Mouse (Mus musculus): ENCODE data around the gene Tuba1c. TPM values are rescaled to one million over a fixed set of nuclear protein-coding genes. Genes with fewer than 3 reads are reported as not detected.

Gene Tuba1c
- total and polyA plus RNA-seq, 2 experiments from 2014 or later: 16.4 to 24.9 TPM

- H3K9ac ChIP-seq: no peak overlapping the region
- no peak for TF ChIP-seq CTCF (IDR thresholded peaks at IDR 0.05; ENCODE audit: low read depth)
- ATAC-seq (no peak), DNase-seq (no peak)
- WGBS: 84% methylated on average over 3 of the region's 3 CpGs
- no peaks in the 10 kb centered on the region for H3K36me3 ChIP-seq (ENCODE audit: insufficient read depth)
- no peak overlapping the region for H3K4me3 ChIP-seq (ENCODE audit: low read depth, low read length)
- no peak overlapping the region for H3K27ac ChIP-seq (ENCODE audit: low read depth, low read length)
- H3K27me3 ChIP-seq (ENCODE audit: insufficient read depth, low read length): no peaks in the 10 kb centered on the region
- H3K4me2 ChIP-seq (ENCODE audit: low read depth): no peak overlapping the region
- no peaks in the 10 kb centered on the region for H3K9me3 ChIP-seq (ENCODE audit: low read length)
- H3K4me1 ChIP-seq (ENCODE audit: insufficient read depth): no peaks in the 10 kb centered on the region
These were observed 17.7 kb upstream of the Tuba1c start for GRCm38 (mm10) chr15:99011946-99012345.

- H3K9ac ChIP-seq: no peak overlapping the region
- H3K4me3 ChIP-seq (ENCODE audit: low read depth, low read length): no peak overlapping the region
- no peak overlapping the region for H3K27ac ChIP-seq (ENCODE audit: low read depth, low read length)
- DNase-seq: no peak
- no peaks in the 10 kb centered on the region; the same call in 1 of the 2 replicates for H3K4me1 ChIP-seq (ENCODE audit: insufficient read depth)
- no peak overlapping the region for H3K4me2 ChIP-seq (ENCODE audit: low read depth)
- TF ChIP-seq CTCF (IDR thresholded peaks at IDR 0.05; ENCODE audit: low read depth): no peak
- H3K36me3 ChIP-seq (ENCODE audit: insufficient read depth): no peaks in the 10 kb centered on the region
- no peaks in the 10 kb centered on the region for H3K27me3 ChIP-seq (ENCODE audit: insufficient read depth, low read length)
- 67% methylated on average over 9 of the region's 9 CpGs for WGBS
- H3K9me3 ChIP-seq (ENCODE audit: low read length): no peaks in the 10 kb centered on the region
- ATAC-seq: no peak
These were observed 15.1 kb upstream of the Tuba1c start for GRCm38 (mm10) chr15:99014496-99015030.

DNA sequence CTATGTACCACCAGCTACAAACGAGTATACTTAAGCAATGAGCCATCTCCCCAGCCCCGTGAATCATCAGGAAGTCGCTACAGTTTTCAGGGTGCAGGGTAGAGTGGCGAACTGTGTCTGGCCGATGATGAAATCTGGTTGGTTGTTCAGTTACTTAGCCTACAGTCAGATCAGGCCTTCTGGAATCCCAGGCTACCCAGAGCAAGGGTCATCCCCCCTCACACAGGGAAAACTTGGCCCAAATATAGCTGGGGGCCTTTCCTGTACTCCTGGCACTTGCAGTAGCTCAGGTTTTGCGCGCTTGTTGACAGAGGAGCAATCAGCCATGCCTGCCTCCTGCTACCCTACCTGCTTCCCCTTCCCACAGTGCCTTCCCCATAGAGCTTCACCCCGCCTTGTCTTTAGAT, 12.3 kb upstream of the Tuba1c start:
- TF ChIP-seq CTCF (IDR thresholded peaks at IDR 0.05; ENCODE audit: low read depth): no peak
- no peak overlapping the region for H3K4me3 ChIP-seq (ENCODE audit: low read depth, low read length)
- H3K9me3 ChIP-seq (ENCODE audit: low read length): no peaks in the 10 kb centered on the region
- H3K9ac ChIP-seq: no peak overlapping the region
- WGBS: 86% methylated on average over 8 of the region's 8 CpGs
- no peaks in the 10 kb centered on the region for H3K27me3 ChIP-seq (ENCODE audit: insufficient read depth, low read length)
- H3K4me2 ChIP-seq (ENCODE audit: low read depth): no peak overlapping the region
- no peak for DNase-seq
- no peaks in the 10 kb centered on the region for H3K36me3 ChIP-seq (ENCODE audit: insufficient read depth)
- no peak for ATAC-seq
- no peaks in the 10 kb centered on the region; the same call in 1 of the 2 replicates for H3K4me1 ChIP-seq (ENCODE audit: insufficient read depth)
- no peak overlapping the region for H3K27ac ChIP-seq (ENCODE audit: low read depth, low read length)

DNA sequence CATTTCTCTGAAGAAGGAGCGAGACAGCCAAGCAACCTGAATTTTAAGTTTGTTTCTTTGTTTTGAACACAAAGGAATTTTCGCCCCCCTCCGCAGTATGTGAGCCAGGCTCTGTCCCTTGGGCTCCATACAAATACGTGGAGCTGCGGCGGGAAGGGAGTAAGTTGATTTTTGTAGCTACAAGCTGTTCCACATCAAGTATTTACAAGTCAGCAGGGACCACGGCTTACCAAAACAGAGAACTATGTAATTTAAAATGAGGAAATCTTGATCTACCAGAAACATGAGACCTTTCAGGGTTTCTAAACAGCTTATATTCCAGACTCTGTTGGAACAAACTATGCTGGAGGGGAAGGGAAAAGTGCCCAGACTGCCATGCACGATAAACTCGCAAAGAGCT, 11.7 kb upstream of the Tuba1c start:
- WGBS: 27% methylated on average over 9 of the region's 9 CpGs
- H3K4me1 ChIP-seq (ENCODE audit: insufficient read depth): no peaks in the 10 kb centered on the region; the same call in 1 of the 2 replicates
- no peaks in the 10 kb centered on the region for H3K27me3 ChIP-seq (ENCODE audit: insufficient read depth, low read length)
- no peak for TF ChIP-seq CTCF (IDR thresholded peaks at IDR 0.05; ENCODE audit: low read depth)
- no peaks in the 10 kb centered on the region for H3K36me3 ChIP-seq (ENCODE audit: insufficient read depth)
- no peak overlapping the region for H3K9ac ChIP-seq
- H3K4me2 ChIP-seq (ENCODE audit: low read depth): no peak overlapping the region
- ATAC-seq (no peak), DNase-seq (no peak)
- no peak overlapping the region; the same call in 1 of the 2 replicates for H3K27ac ChIP-seq (ENCODE audit: low read depth, low read length)
- no peak overlapping the region for H3K4me3 ChIP-seq (ENCODE audit: low read depth, low read length)
- H3K9me3 ChIP-seq (ENCODE audit: low read length): no peaks in the 10 kb centered on the region

- H3K27ac ChIP-seq (ENCODE audit: low read depth, low read length): no peak overlapping the region
- no peaks in the 10 kb centered on the region for H3K9me3 ChIP-seq (ENCODE audit: low read length)
- DNase-seq (no peak), ATAC-seq (no peak)
- no peak overlapping the region for H3K4me2 ChIP-seq (ENCODE audit: low read depth)
- WGBS: 87% methylated on average over 4 of the region's 4 CpGs
- H3K36me3 ChIP-seq (ENCODE audit: insufficient read depth): no peaks in the 10 kb centered on the region
- H3K27me3 ChIP-seq (ENCODE audit: insufficient read depth, low read length): no peaks in the 10 kb centered on the region
- H3K9ac ChIP-seq: no peak overlapping the region
- H3K4me1 ChIP-seq (ENCODE audit: insufficient read depth): no peaks in the 10 kb centered on the region; the same call in 1 of the 2 replicates
- TF ChIP-seq CTCF (IDR thresholded peaks at IDR 0.05; ENCODE audit: low read depth): no peak
- H3K4me3 ChIP-seq (ENCODE audit: low read depth, low read length): no peak overlapping the region
These were observed 11.1 kb upstream of the Tuba1c start for GRCm38 (mm10) chr15:99018630-99019029.

DNA sequence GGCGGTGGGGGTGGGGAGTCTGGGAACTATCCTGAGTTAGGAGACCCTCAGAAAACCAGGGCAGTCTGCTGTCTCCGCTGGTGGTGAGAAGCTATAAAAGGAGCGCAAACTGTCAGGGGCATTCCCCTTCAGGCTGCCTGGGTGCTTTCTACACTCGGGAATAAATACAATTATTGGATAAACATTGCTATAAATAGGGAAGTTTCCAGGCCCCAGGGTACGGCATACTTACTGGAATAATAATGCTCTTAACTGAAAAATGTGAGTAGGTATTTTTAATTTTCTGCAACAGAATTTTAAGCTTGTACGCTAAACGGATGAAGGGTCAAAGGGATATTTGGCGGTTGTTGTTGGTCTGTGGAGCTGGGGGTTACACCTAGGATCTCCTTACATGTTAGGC, 10.3 kb upstream of the Tuba1c start:
- H3K27me3 ChIP-seq (ENCODE audit: insufficient read depth, low read length): no peaks in the 10 kb centered on the region
- no peak overlapping the region for H3K27ac ChIP-seq (ENCODE audit: low read depth, low read length)
- H3K4me1 ChIP-seq (ENCODE audit: insufficient read depth): no peaks in the 10 kb centered on the region; the same call in 1 of the 2 replicates
- no peak overlapping the region for H3K4me3 ChIP-seq (ENCODE audit: low read depth, low read length)
- no peak overlapping the region; the same call in 1 of the 2 replicates for H3K4me2 ChIP-seq (ENCODE audit: low read depth)
- H3K36me3 ChIP-seq (ENCODE audit: insufficient read depth): no peaks in the 10 kb centered on the region
- no peak for TF ChIP-seq CTCF (IDR thresholded peaks at IDR 0.05; ENCODE audit: low read depth)
- DNase-seq: no peak
- H3K9me3 ChIP-seq (ENCODE audit: low read length): no peaks in the 10 kb centered on the region
- H3K9ac ChIP-seq: no peak overlapping the region
- ATAC-seq: no peak
- WGBS: 64% methylated on average over 8 of the region's 8 CpGs

- ATAC-seq: no peak
- no peak for TF ChIP-seq CTCF (IDR thresholded peaks at IDR 0.05; ENCODE audit: low read depth)
- H3K4me2 ChIP-seq (ENCODE audit: low read depth): no peak overlapping the region
- no peaks in the 10 kb centered on the region; the same call in 1 of the 2 replicates for H3K4me1 ChIP-seq (ENCODE audit: insufficient read depth)
- H3K27me3 ChIP-seq (ENCODE audit: insufficient read depth, low read length): no peaks in the 10 kb centered on the region
- no peak overlapping the region for H3K4me3 ChIP-seq (ENCODE audit: low read depth, low read length)
- H3K9me3 ChIP-seq (ENCODE audit: low read length): no peaks in the 10 kb centered on the region
- 96% methylated on average over 4 of the region's 4 CpGs for WGBS
- H3K9ac ChIP-seq: no peak overlapping the region
- no peaks in the 10 kb centered on the region for H3K36me3 ChIP-seq (ENCODE audit: insufficient read depth)
- DNase-seq: no peak
- H3K27ac ChIP-seq (ENCODE audit: low read depth, low read length): no peak overlapping the region
These were observed 9.5 kb upstream of the Tuba1c start for GRCm38 (mm10) chr15:99020171-99020570.

All from forebrain, postnatal 0 days (tissue).